Mouse (Mus musculus) myocyte (in vitro differentiated cells): ENCODE results near the gene Gad2. TPM values are rescaled to one million over a fixed set of nuclear protein-coding genes. Genes with fewer than 3 reads are reported as not detected.
"Not testable (repeated sequence)": the region's sequence is repeated elsewhere in the genome, so short reads cannot be mapped to it uniquely, and the experiment has no call there.

ENCODE experiments used
- H3K27me3 ChIP-seq: one replicate; pipeline ENCODE4 v1.6.1; 2011; ENCODE audit not compliant: control insufficient read depth, insufficient read depth, insufficient read length
- H3K36me3 ChIP-seq: one replicate; pipeline ENCODE4 v1.6.1; 2011; ENCODE audit not compliant: control insufficient read depth, insufficient read depth
- H3K4me2 ChIP-seq: one replicate; pipeline ENCODE4 v1.6.1; 2011; ENCODE audit warnings: low read depth, control low read depth
- H3K4me3 ChIP-seq: one replicate; pipeline ENCODE4 v1.5.1; 2011; ENCODE audit warnings: mild to moderate bottlenecking, control low read depth, moderate library complexity
- H3K79me2 ChIP-seq: one replicate; pipeline ENCODE4 v1.6.1; 2011; ENCODE audit not compliant: control insufficient read depth, insufficient read depth
- H3ac ChIP-seq: one replicate; pipeline ENCODE4 v1.6.1; 2011; ENCODE audit not compliant: control insufficient read depth, insufficient read length
- CEBPB ChIP-seq: IDR thresholded peaks from 2 replicates; pipeline ENCODE4 v1.6.1; 2011; ENCODE audit warnings: mild to moderate bottlenecking, moderate library complexity; ENCODE audit not compliant: poor library complexity, insufficient read depth, severe bottlenecking
- E2F4 ChIP-seq: IDR thresholded peaks from one replicate; pipeline ENCODE4 v1.6.1; 2011; ENCODE audit warnings: mild to moderate bottlenecking, control low read depth, moderate library complexity; ENCODE audit not compliant: insufficient read depth
- MYOD1 ChIP-seq, 3 experiments: IDR thresholded peaks; one replicate each; pipeline ENCODE4 v1.6.1; 2011; ENCODE audit warnings: control low read depth in 2 of 3, low read depth in 2 of 3, mild to moderate bottlenecking in 2 of 3, moderate library complexity in 1 of 3; ENCODE audit not compliant: insufficient read length in 2 of 3, control insufficient read depth in 1 of 3
- MYOG ChIP-seq, 3 experiments: IDR thresholded peaks; one replicate each; pipeline ENCODE4 v1.6.1; 2011; ENCODE audit warnings: control low read depth in 2 of 3, low read depth in 2 of 3, mild to moderate bottlenecking in 2 of 3; ENCODE audit not compliant: insufficient read length in 2 of 3, control insufficient read depth in 1 of 3, insufficient read depth in 1 of 3
- POLR2A ChIP-seq: IDR thresholded peaks from one replicate; pipeline ENCODE4 v1.6.1; 2011; ENCODE audit warnings: low read depth, mild to moderate bottlenecking, control low read depth, moderate library complexity; ENCODE audit not compliant: insufficient read length
- POLR2AphosphoS2 ChIP-seq: IDR thresholded peaks from one replicate; pipeline ENCODE4 v1.6.1; 2011; ENCODE audit warnings: low read depth, control low read depth; ENCODE audit not compliant: insufficient read length
- REST ChIP-seq: IDR thresholded peaks from one replicate; pipeline ENCODE4 v1.6.1; 2011; ENCODE audit warnings: mild to moderate bottlenecking, control low read depth, moderate library complexity; ENCODE audit not compliant: insufficient read depth, insufficient read length
- TCF12 ChIP-seq: IDR thresholded peaks from one replicate; pipeline ENCODE4 v1.6.1; 2011; ENCODE audit warnings: mild to moderate bottlenecking, control low read depth; ENCODE audit not compliant: poor library complexity, insufficient read depth, severe bottlenecking
- TCF3 ChIP-seq: IDR thresholded peaks from one replicate; pipeline ENCODE4 v1.6.1; 2011; ENCODE audit warnings: low read depth, control low read depth; ENCODE audit not compliant: insufficient read length
- USF1 ChIP-seq: IDR thresholded peaks from one replicate; pipeline ENCODE4 v1.6.1; 2011; ENCODE audit warnings: low read depth, mild to moderate bottlenecking, control low read depth, moderate library complexity
- polyA plus RNA-seq: library from polyadenylated mRNA; unstranded; fragments of >200 nt; fragmentation: generic; extraction: Trizol; gene quantifications from one replicate; pipeline ENCODE4 v1.2.1, GENCODE M21; 2012; ENCODE audit warnings: missing spikeins

The Gad2 gene
- not detected for polyA plus RNA-seq

DNA sequence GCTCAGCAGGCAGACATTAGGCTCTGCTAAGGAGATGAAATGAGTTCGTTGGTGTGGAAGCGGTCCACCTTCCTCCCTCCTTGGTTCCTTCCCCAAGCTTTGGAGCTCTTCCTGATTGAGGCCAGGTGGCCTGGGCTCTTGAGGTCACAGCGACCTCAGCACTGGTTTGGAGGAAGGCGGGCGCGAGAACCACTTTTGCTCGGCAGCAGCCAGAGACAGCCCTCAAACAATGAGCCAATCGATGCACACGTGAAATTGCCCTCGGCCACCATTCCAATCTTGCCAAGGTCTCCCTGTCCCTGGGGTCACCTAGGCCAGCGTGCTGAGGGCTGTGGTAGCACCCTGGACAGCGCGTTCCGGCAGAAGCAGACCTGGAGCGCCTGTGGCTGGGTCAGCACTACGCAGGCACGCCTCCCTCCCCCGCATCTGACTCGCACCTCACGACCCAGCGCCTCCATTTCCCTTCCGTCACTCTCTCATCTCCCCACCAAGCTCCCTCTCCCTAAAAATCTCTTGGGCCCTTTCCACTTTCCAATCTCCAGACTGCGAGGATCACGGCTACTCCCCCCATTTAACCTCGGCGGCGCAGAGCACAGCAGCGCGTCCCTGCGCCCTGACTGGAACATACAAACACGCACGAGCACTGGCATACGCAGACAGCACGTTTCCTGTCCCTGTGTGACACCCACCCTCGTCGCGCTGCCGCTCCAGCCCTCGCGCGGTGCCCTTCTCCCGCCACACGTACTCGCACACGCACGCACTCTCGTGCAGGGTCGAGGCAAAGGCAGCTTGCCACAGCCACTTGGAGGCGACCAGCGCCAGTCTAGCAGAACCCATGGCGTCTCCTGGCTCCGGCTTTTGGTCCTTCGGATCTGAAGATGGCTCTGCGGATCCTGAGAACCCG lies at the start of gene Gad2:
Gene Gad2 (plus strand): TSS at position 378 of the 904 bp plus-strand sequence.
- no peaks in the 10 kb centered on the region for H3K36me3 ChIP-seq
- no peaks in the 10 kb centered on the region for H3K79me2 ChIP-seq
- H3K4me2 ChIP-seq: peak within 1 kb of the TSS; percentile 24
- TF ChIP-seq TCF3 (no peak), POLR2A (no peak), REST (peak; percentile 96), CEBPB (no peak)
- no peak within 1 kb of the TSS for H3K4me3 ChIP-seq
- H3K27me3 ChIP-seq: peaks cover 31% of the 10 kb centered on the region
- no peak within 1 kb of the TSS for H3ac ChIP-seq

DNA sequence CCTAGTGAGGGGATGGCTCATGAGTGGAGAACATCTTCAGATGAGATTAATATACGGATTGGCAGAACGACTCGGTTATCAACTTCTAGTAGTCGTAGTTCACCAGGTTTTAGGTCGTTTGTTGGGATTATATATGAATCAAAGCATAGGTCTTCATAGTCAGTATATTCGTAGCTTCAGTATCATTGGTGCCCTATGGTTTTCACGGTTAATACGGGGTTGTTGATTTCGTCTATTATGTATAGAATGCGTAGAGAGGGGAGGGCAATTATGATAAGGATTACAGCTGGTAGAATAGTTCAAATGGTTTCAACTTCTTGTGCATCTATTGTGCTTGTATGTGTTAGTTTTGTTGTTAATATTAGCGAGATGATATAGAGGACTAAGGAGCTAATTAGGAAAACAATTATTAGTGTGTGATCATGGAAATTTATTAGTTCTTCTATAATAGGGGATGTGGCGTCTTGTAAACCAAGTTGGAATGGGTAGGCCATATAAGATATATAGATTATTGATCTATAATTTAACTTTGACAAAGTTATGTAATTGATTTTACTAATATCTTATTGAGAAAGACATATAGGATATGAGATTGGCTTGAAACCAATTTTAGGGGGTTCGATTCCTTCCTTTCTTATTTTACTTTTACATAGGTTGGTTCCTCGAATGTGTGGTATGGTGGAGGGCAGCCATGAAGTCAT lies 34.4 kb upstream of the Gad2 start:
- H3K27me3 ChIP-seq, H3ac ChIP-seq, H3K36me3 ChIP-seq, H3K79me2 ChIP-seq, H3K4me2 ChIP-seq, H3K4me3 ChIP-seq: not testable (repeated sequence)

DNA sequence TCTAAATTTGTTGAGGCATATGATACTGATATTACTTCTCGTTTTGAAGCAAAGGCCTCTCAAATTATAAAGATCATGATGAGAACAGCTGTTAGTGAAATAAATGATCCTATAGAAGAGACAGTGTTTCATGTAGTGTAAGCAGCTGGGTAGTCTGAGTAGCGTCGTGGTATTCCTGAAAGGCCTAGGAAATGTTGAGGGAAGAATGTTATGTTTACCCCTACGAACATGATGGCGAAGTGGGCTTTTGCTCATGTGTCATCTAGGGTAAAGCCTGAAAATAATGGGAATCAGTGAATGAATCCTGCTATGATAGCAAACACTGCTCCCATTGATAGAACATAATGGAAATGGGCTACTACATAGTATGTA lies 33.8 kb upstream of the Gad2 start:
- H3K4me3 ChIP-seq, H3K36me3 ChIP-seq, H3K79me2 ChIP-seq, H3ac ChIP-seq, H3K4me2 ChIP-seq, H3K27me3 ChIP-seq: not testable (repeated sequence)

DNA sequence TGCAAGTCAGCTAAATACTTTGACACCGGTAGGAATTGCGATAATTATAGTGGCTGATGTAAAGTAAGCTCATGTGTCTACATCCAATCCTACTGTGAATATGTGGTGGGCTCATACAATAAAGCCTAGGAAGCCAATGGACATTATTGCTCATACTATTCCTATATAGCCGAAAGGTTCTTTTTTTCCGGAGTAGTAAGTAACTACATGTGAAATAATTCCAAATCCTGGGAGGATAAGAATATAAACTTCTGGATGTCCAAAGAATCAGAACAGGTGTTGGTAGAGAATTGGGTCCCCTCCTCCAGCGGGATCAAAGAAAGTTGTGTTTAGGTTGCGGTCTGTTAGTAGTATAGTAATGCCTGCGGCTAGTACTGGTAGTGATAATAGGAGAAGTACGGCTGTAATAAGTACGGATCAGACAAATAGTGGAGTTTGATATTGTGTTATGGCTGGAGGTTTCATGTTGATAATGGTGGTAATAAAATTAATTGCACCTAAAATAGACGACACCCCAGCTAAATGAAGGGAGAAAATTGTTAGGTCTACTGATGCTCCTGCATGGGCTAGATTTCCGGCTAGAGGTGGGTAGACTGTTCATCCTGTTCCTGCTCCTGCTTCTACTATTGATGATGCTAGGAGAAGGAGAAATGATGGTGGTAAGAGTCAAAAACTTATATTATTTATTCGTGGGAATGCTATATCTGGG lies 33.2 kb upstream of the Gad2 start:
- not testable (repeated sequence) for H3K4me2 ChIP-seq, H3K79me2 ChIP-seq

DNA sequence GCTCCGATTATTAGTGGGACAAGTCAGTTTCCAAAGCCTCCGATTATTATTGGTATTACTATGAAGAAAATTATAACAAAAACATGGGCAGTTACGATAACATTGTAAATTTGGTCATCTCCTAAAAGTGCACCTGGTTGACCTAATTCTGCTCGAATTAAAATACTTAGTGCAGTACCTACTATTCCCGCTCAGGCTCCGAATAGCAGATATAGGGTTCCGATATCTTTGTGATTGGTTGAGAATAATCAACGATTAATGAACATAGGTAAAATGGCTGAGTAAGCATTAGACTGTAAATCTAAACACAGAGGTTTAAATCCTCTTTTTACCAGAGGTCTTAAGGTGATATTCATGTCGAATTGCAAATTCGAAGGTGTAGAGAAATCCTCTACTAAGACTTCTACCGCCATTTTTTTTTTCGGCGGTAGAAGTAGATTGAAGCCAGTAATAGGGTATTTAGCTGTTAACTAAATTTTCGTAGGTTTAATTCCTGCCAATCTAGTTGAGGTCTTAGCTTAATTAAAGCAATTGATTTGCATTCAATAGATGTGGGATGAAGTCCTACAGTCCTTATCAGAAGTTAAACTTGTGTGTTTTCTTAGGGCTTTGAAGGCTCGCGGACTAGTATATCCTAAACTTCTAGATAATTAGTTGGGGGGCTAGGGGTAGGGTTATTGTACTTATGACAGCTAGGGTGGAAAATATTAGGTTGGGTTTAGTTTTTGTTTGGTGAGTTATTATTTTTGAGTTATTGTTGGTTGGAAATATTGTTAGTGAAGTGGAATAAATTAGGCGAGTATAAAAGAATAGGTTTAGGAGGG lies 32.4 kb upstream of the Gad2 start:
- H3ac ChIP-seq, H3K36me3 ChIP-seq, H3K79me2 ChIP-seq, H3K4me3 ChIP-seq, H3K27me3 ChIP-seq, H3K4me2 ChIP-seq: not testable (repeated sequence)

More for the DNA sequence above, 33.2 kb upstream of the Gad2 start:
- not testable (repeated sequence) for H3K27me3 ChIP-seq, H3ac ChIP-seq, H3K4me3 ChIP-seq, H3K36me3 ChIP-seq

DNA sequence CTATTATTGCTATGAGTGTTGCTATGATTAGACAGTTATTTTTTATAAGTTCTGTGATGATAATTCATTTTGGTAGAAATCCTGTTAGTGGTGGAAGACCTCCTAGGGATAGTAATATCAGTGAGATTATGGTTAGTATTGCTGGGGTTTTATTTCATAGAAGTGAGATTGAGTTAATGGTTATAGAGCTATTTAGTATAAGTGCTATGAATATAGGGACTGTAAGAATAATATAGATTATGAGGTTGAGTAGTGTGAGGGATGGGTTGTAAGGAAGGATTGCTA lies 31.9 kb upstream of the Gad2 start:
- TF ChIP-seq TCF3 (no peak), POLR2AphosphoS2 (no peak), MYOG (IDR thresholded peaks at IDR 0.05; ENCODE audit: control insufficient read depth in 1 of 3, insufficient read depth in 1 of 3, insufficient read length in 2 of 3, low read depth in 2 of 3) (no peak), USF1 (no peak), E2F4 (no peak), MYOD1 (IDR thresholded peaks at IDR 0.05; ENCODE audit: control insufficient read depth in 1 of 3, insufficient read length in 2 of 3, low read depth in 2 of 3) (no peak), REST (no peak), TCF12 (no peak)
- H3K4me2 ChIP-seq: no peak overlapping the region
- no peaks in the 10 kb centered on the region for H3K36me3 ChIP-seq
- H3ac ChIP-seq: no peak overlapping the region
- no peaks in the 10 kb centered on the region for H3K79me2 ChIP-seq
- H3K4me3 ChIP-seq: no peak overlapping the region
- no peaks in the 10 kb centered on the region for H3K27me3 ChIP-seq
